In the genomic region with DNA sequence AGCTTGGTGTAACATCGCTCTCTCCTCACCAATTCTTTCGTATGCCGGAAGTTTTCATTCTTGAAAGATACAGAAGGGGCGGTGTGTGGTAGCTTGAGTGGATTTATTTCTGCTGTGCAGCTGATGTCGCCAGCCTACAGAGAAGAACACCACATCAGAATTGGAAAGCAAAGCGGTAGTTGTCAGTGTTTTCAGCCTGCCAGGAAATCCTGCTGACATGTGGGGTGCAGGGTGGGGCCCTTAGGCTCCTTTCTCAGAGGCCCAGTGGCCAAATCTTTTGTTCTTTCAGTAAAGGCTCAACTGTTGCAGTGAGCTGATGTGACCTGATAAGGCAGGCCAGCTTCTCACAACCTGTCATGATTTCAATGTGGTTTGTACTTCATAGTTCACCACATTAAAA, we compare ENCODE assay signal across 9 mouse cellular contexts. TPM values are rescaled to one million over a fixed set of nuclear protein-coding genes. Genes with fewer than 3 reads are reported as not detected.
DNase-seq lines count a peak whose midpoint lies in the region; ATAC-seq and TF ChIP-seq lines count a peak whose summit lies in the region.
"Had no signal": no experiment of that assay in that cellular context is flagged by ENCODE, and none has a peak within 500 bp of the region (broad histone marks: within the 10 kb centered on the region; RNA-seq: fewer than 3 reads in every experiment).

No protein-coding gene starts in this region.

- no peak overlapping the region for H3K27ac ChIP-seq in thymus, adult 2 months (ENCODE audit: control insufficient read depth, insufficient read depth, low read length)
- no peak overlapping the region for H3K27ac ChIP-seq in left cerebral cortex, adult 2 months
- H3K27ac ChIP-seq: heart, embryonic 15.5 days had no signal

- no peaks in the 10 kb centered on the region for H3K36me3 ChIP-seq in thymus, adult 2 months (ENCODE audit: control insufficient read depth, insufficient read depth, low read length)
- H3K36me3 ChIP-seq: heart, embryonic 15.5 days had no signal

- H3K4me3 ChIP-seq in thymus, adult 2 months (ENCODE audit: control insufficient read depth, insufficient read depth, low read length), result no peak overlapping the region
- H3K4me3 ChIP-seq in left cerebral cortex, adult 2 months, result no peak overlapping the region
- H3K4me3 ChIP-seq: heart, embryonic 15.5 days had no signal

- TF ChIP-seq CTCF in thymus, adult 2 months (IDR thresholded peaks at IDR 0.05; ENCODE audit: borderline replicate concordance, control insufficient read depth, extremely low read depth, insufficient read depth, low read length, poor library complexity), result no peak
- TF ChIP-seq CTCF in left cerebral cortex, adult 2 months (IDR thresholded peaks at IDR 0.05), result no peak

- peak; percentile 72 for ATAC-seq in CD4-positive, CD25-positive, alpha-beta regulatory T cell, adult 4 months
- ATAC-seq in activated CD4-positive, CD25-positive, alpha-beta regulatory T cell, adult 4 months, result peak; percentile 81

- intact Hi-C loops in left cerebral cortex, adult 2 months (cut with DNase I), result no loop called here

- no peaks in the 10 kb centered on the region for H3K27me3 ChIP-seq in thymus, adult 2 months (ENCODE audit: control insufficient read depth, insufficient read depth, low read length)
- H3K27me3 ChIP-seq: heart, embryonic 15.5 days had no signal

- no peak for TF ChIP-seq POLR2A in thymus, adult 2 months (IDR thresholded peaks at IDR 0.05; ENCODE audit: control insufficient read depth, extremely low read depth, insufficient read depth, low read length, poor library complexity)

- peak; percentile 55 for DNase-seq in lung, postnatal 25 days (ENCODE audit: low spot score)
- DNase-seq in thymus, adult 2 months, result peak; percentile 37
- no peak for DNase-seq in left cerebral cortex, adult 9 months (ENCODE audit: low spot score in 2 of 2)
- DNase-seq in left cerebral cortex, adult 2 months (ENCODE audit: extremely low spot score in 1 of 2, low spot score in 2 of 2), result no peak
- DNase-seq in embryo, embryonic 10 days (ENCODE audit: low spot score), result no peak
- DNase-seq: kidney, postnatal 36 days had no signal

- WGBS in thymus, adult 2 months, result 5% methylated on average over 6 of the region's 6 CpGs

- H3K4me1 ChIP-seq in thymus, adult 2 months (replicated peaks; ENCODE audit: control insufficient read depth, insufficient read depth, low read length), result peaks cover 14% of the 10 kb centered on the region
- H3K4me1 ChIP-seq: heart, embryonic 15.5 days had no signal

RNA-seq across cellular contexts. Expression of gene Mocs2, which starts 27.8 kb away (rescaled TPM):
- polyA plus RNA-seq in CD4-positive, CD25-positive, alpha-beta regulatory T cell, adult 4 months (2017; shearing (Covaris generic)), result 10 to 100 TPM; 47.6 to 51.0 TPM
- 10 to 100 TPM; 46.8 to 50.3 TPM for polyA plus RNA-seq in activated CD4-positive, CD25-positive, alpha-beta regulatory T cell, adult 4 months (2017; shearing (Covaris generic))
- polyA plus RNA-seq in thymus, adult 2 months (2012; rRNA removed), result 9.2 and 11.4 TPM in 2 replicates
- total RNA-seq in left cerebral cortex, adult 2 months (2021), result 10 to 100 TPM; 70.6 to 78.0 TPM

Comparison
In these comparisons a context has a peak if more than half of its experiments do, and no peak if none do; other contexts are left out.
1. DNase-seq: peak in lung, postnatal 25 days (single experiment) and thymus, adult 2 months (single experiment); none in left cerebral cortex, adult 9 months (0 of 2), left cerebral cortex, adult 2 months (0 of 2) and embryo, embryonic 10 days (single experiment).